Mouse (Mus musculus) forelimb bud, embryonic 11.5 days (tissue): ENCODE measurements at regions not wholly inside any gene's neighbourhood (a gene's known extent, or its start where the extent isn't known, plus 50 kb on each side); places are given as distances from the start of the nearest gene placed in this dataset.

Experiments
- DNase-seq: peaks from one replicate; pipeline ENCODE4 v3.0.0-alpha.2; 2012; ENCODE audit warnings: low read depth, low spot score

GRCm38 (mm10) chr4:106103750-106104635 is 212.0 kb upstream of the Usp24 start:
- DNase-seq: no peak

GRCm38 (mm10) chr4:106112981-106113380 is 203.0 kb upstream of the Usp24 start:
- no peak for DNase-seq

DNA sequence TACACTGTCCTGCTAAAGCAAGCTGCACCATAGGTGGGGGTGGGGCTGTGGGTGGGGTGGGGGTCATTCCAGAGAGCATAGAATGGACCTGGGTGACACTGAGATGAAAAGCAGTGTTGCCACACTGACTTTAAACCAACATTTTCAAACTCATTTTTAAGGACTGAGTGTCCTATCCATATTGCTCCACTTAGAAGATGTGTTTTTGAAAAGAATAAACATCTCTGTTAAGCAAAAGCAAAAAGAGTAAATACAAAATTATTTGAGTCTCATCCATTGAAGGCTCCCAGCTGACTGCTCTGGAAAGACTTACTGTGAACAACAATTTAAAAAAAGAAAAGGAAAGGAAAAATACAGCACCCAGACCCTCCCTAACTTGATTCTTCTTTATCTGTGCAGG is 202.3 kb upstream of the Usp24 start:
- no peak for DNase-seq

- DNase-seq: no peak
These were observed 199.4 kb upstream of the Usp24 start for GRCm38 (mm10) chr4:106116611-106117010.

- no peak for DNase-seq
These were observed 194.7 kb upstream of the Usp24 start for GRCm38 (mm10) chr4:106121306-106121705.

DNA sequence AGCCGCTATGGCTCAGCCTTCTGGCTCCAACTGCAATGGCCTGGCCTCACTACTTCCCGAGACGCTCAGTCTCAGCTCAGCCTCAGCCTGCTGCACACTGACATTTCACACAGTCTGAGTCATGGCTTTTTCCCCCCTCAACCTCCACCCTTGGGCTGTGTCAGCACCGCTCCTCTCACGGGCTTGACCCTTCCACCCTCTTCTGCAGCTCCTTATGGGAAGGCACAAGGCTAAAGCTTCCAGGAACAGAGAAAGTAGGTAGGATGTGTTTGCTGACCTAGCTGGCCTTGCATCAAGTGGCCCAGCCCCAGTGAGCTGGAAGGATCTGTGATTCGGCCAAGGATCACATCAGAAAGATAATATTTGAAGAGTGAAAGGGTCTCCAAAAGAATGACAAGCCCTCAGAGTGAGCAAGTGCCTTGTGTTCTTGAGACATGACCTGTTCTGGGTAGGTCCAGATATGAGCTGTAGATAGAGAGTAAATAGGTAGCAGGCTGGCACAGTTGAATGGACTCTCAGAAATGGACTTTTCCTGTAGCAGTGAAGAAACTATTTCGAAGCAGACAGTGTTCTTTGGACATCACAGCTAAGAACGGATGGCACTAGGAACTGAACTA is 192.9 kb upstream of the Usp24 start:
- no peak for DNase-seq

- no peak for DNase-seq
These were observed 188.8 kb upstream of the Usp24 start for GRCm38 (mm10) chr4:106127199-106127598.

- DNase-seq: no peak
These were observed 188.4 kb upstream of the Usp24 start for GRCm38 (mm10) chr4:106127641-106128040.

- peak; percentile 82 for DNase-seq
These were observed 186.7 kb upstream of the Usp24 start for GRCm38 (mm10) chr4:106129327-106129726.

- DNase-seq: no peak
These were observed 186.2 kb upstream of the Usp24 start for GRCm38 (mm10) chr4:106129803-106130202.

GRCm38 (mm10) chr4:106133746-106134730 is 182.0 kb upstream of the Usp24 start:
- DNase-seq: peak; percentile 46

GRCm38 (mm10) chr4:106142741-106143140 is 173.3 kb upstream of the Usp24 start:
- no peak for DNase-seq

- DNase-seq: no peak
These were observed 171.5 kb upstream of the Usp24 start for GRCm38 (mm10) chr4:106144351-106145116.

- no peak for DNase-seq
These were observed 169.0 kb upstream of the Usp24 start for GRCm38 (mm10) chr4:106146919-106147460.

DNA sequence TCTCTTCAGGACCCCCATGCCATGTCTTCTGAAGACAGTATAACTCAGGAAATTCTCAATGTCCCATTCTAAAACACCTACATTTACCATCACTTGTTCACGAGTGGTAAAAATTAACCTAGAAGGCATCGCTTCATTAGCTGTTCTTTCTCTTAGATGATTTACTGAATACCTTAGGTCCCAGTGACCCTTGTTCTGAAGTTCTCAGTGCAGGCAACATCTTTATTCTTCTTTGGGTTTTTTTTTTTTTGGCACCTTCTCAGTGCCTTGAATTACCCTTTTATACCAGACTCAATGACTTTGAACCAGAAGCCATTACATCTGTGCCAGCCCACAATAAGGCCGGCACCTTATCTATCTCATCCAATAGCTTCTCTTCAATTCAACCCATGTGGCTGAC is 167.1 kb upstream of the Usp24 start:
- DNase-seq: no peak

- no peak for DNase-seq
These were observed 166.5 kb upstream of the Usp24 start for GRCm38 (mm10) chr4:106149471-106150048.

DNA sequence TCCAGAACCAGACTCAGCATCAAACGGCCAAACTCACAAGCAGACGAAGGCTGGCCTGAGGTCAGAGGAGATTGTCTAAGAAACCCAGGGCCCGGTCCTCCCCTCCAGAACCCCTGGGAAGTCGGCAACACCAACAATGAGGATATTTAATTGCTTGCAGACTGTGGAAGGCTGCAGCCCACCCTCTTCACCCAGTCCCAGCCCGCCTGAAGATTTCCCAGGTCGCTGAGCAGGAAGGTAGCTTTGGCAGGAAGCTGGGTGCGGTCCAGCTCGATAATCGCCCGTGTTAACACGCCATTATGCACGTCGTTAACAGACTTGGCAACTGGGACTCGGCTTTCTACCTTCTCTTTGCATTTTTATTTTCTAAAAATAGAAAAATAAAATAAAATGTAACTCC is 165.2 kb upstream of the Usp24 start:
- DNase-seq: no peak

DNA sequence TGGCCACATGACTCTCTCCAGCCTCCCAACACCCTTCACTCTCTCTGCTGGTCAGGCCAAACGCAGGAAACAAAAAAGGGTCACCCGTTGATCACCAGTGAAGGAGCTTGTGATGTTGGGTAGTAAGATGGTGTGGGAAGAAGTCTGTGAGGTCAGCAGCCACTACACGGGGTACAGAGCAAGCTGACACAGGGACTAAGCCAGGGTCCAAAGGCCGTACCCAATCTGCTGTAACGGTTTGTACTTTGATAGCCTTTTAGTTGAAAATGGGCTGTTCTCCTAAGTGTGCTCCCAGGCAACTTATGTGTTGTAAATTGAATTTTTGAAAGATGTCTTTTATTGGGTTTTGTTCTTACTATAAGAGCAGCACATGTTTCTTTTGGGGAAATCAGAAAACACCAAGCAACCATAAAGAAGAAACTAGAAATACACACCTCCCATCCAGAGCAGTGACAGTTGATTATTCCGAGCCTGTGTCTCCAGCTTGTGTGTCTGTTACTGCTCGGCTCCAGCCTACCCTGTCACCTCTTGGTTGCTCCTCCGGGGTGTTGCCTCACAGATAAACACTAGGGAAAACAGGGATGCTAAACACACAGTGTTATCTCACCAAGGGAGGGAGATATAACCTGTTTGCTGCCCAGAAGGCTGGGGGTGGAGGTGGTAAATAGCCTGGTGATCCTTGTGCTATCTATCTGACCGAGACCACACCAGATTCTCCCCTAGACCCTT is 158.4 kb upstream of the Usp24 start:
- DNase-seq: no peak

GRCm38 (mm10) chr4:106161592-106161991 is 154.4 kb upstream of the Usp24 start:
- peak; percentile 45 for DNase-seq

GRCm38 (mm10) chr4:106162551-106162950 is 153.5 kb upstream of the Usp24 start:
- no peak for DNase-seq
